Mouse (Mus musculus): ENCODE measurements around the gene Rangrf.
"Not testable (repeated sequence)": the region's sequence is repeated elsewhere in the genome, so short reads cannot be mapped to it uniquely, and the experiment has no call there.

Rangrf gene

GRCm38 (mm10) chr11:68975085-68975484 lies at the start of gene Rangrf:
TSS of gene Rangrf (minus strand) at chr11:68975185.
- Histone ChIP-seq H3K36me3 (ENCODE audit: insufficient read depth, low read length) (peaks cover 21% of the 10 kb centered on the region), H3K27me3 (ENCODE audit: insufficient read depth, low read length) (peaks cover 2% of the 10 kb centered on the region), H3K4me3 (replicated peaks; ENCODE audit: low read length) (peak within 1 kb of the TSS; percentile 78), H3K9me3 (ENCODE audit: low read length) (no peaks in the 10 kb centered on the region), H3K4me1 (replicated peaks; ENCODE audit: low read depth, low read length) (peaks cover 43% of the 10 kb centered on the region)
- TF ChIP-seq NANOG (IDR thresholded peaks at IDR 0.05; ENCODE audit: borderline replicate concordance, low read length) (no peak), POU5F1 (IDR thresholded peaks at IDR 0.05; ENCODE audit: borderline replicate concordance, low read length) (no peak), CTCF (conservative IDR thresholded peaks at IDR 0.05; ENCODE audit: low read length) (no peak)

- H3K36me3 ChIP-seq (ENCODE audit: insufficient read depth, low read length) = peaks cover 70% of the 10 kb centered on the region
- no peaks in the 10 kb centered on the region for H3K9me3 ChIP-seq (ENCODE audit: low read length)
- H3K27me3 ChIP-seq (ENCODE audit: insufficient read depth, low read length) = no peaks in the 10 kb centered on the region
- no peak for TF ChIP-seq POU5F1 (IDR thresholded peaks at IDR 0.05; ENCODE audit: borderline replicate concordance, low read length)
- no peak for TF ChIP-seq CTCF (conservative IDR thresholded peaks at IDR 0.05; ENCODE audit: low read length)
- no peak for TF ChIP-seq NANOG (IDR thresholded peaks at IDR 0.05; ENCODE audit: borderline replicate concordance, low read length)
- H3K4me3 ChIP-seq (replicated peaks; ENCODE audit: low read length) = no peak overlapping the region
- peaks cover 66% of the 10 kb centered on the region for H3K4me1 ChIP-seq (replicated peaks; ENCODE audit: low read depth, low read length)
Measured at GRCm38 (mm10) chr11:69020691-69021090, 45.7 kb upstream of the Rangrf start.

- Histone ChIP-seq H3K4me3 (replicated peaks; ENCODE audit: low read length) (peak overlapping the region; percentile 89), H3K4me1 (replicated peaks; ENCODE audit: low read depth, low read length) (peaks cover 59% of the 10 kb centered on the region), H3K36me3 (ENCODE audit: insufficient read depth, low read length) (peaks cover 31% of the 10 kb centered on the region), H3K9me3 (ENCODE audit: low read length) (no peaks in the 10 kb centered on the region), H3K27me3 (ENCODE audit: insufficient read depth, low read length) (no peaks in the 10 kb centered on the region)
- TF ChIP-seq CTCF (conservative IDR thresholded peaks at IDR 0.05; ENCODE audit: low read length) (no peak), NANOG (IDR thresholded peaks at IDR 0.05; ENCODE audit: borderline replicate concordance, low read length) (no peak)
Measured at GRCm38 (mm10) chr11:69016755-69017154, 41.8 kb upstream of the Rangrf start.

- H3K4me3 ChIP-seq (replicated peaks; ENCODE audit: low read length) = peak within 1 kb of the TSS; percentile 89
Measured at GRCm38 (mm10) chr11:69015644-69016441, 40.9 kb upstream of the Rangrf start, which contains the start of gene Ctc1. TSS of gene Ctc1 (plus strand) at chr11:69015911.

GRCm38 (mm10) chr11:69012071-69012601 lies 37.2 kb upstream of the Rangrf start:
- Histone ChIP-seq H3K9me3 (ENCODE audit: low read length) (no peaks in the 10 kb centered on the region), H3K36me3 (ENCODE audit: insufficient read depth, low read length) (peaks cover 3% of the 10 kb centered on the region), H3K4me1 (replicated peaks; ENCODE audit: low read depth, low read length) (peaks cover 50% of the 10 kb centered on the region), H3K27me3 (ENCODE audit: insufficient read depth, low read length) (no peaks in the 10 kb centered on the region), H3K4me3 (replicated peaks; ENCODE audit: low read length) (peak overlapping the region; percentile 79)
- TF ChIP-seq POU5F1 (IDR thresholded peaks at IDR 0.05; ENCODE audit: borderline replicate concordance, low read length) (no peak), CTCF (conservative IDR thresholded peaks at IDR 0.05; ENCODE audit: low read length) (no peak), NANOG (IDR thresholded peaks at IDR 0.05; ENCODE audit: borderline replicate concordance, low read length) (no peak)

More at GRCm38 (mm10) chr11:69015644-69016441, 40.9 kb upstream of the Rangrf start, which contains the start of gene Ctc1:
- H3K4me1 ChIP-seq (replicated peaks; ENCODE audit: low read depth, low read length) = peaks cover 62% of the 10 kb centered on the region
- H3K27me3 ChIP-seq (ENCODE audit: insufficient read depth, low read length) = no peaks in the 10 kb centered on the region
- H3K9me3 ChIP-seq (ENCODE audit: low read length) = no peaks in the 10 kb centered on the region
- no peak for TF ChIP-seq NANOG (IDR thresholded peaks at IDR 0.05; ENCODE audit: borderline replicate concordance, low read length)
- peak; percentile 17; the same call in 1 of the 2 replicates for TF ChIP-seq CTCF (conservative IDR thresholded peaks at IDR 0.05; ENCODE audit: low read length)
- H3K36me3 ChIP-seq (ENCODE audit: insufficient read depth, low read length) = peaks cover 22% of the 10 kb centered on the region

GRCm38 (mm10) chr11:69011445-69011844 lies 36.5 kb upstream of the Rangrf start:
- H3K9me3 ChIP-seq (ENCODE audit: low read length); H3K27me3 ChIP-seq (ENCODE audit: insufficient read depth, low read length); H3K36me3 ChIP-seq (ENCODE audit: insufficient read depth, low read length): not testable (repeated sequence)
- H3K4me1 ChIP-seq (replicated peaks; ENCODE audit: low read depth, low read length) = peaks cover 51% of the 10 kb centered on the region
- H3K4me3 ChIP-seq (replicated peaks; ENCODE audit: low read length) = peak overlapping the region; percentile 79

- H3K4me1 ChIP-seq (replicated peaks; ENCODE audit: low read depth, low read length) = peaks cover 58% of the 10 kb centered on the region
- H3K27me3 ChIP-seq (ENCODE audit: insufficient read depth, low read length) = no peaks in the 10 kb centered on the region
- H3K36me3 ChIP-seq (ENCODE audit: insufficient read depth, low read length) = peaks cover 17% of the 10 kb centered on the region
- peak overlapping the region; percentile 79 for H3K4me3 ChIP-seq (replicated peaks; ENCODE audit: low read length)
- H3K9me3 ChIP-seq (ENCODE audit: low read length) = no peaks in the 10 kb centered on the region
- TF ChIP-seq NANOG (IDR thresholded peaks at IDR 0.05; ENCODE audit: borderline replicate concordance, low read length) = no peak
- TF ChIP-seq POU5F1 (IDR thresholded peaks at IDR 0.05; ENCODE audit: borderline replicate concordance, low read length) = no peak
- TF ChIP-seq CTCF (conservative IDR thresholded peaks at IDR 0.05; ENCODE audit: low read length) = no peak
Measured at GRCm38 (mm10) chr11:69010400-69011323, 35.7 kb upstream of the Rangrf start.

- H3K9me3 ChIP-seq (ENCODE audit: low read length) = no peaks in the 10 kb centered on the region
- TF ChIP-seq POU5F1 (IDR thresholded peaks at IDR 0.05; ENCODE audit: borderline replicate concordance, low read length) = no peak
- TF ChIP-seq NANOG (IDR thresholded peaks at IDR 0.05; ENCODE audit: borderline replicate concordance, low read length) = no peak
- no peak for TF ChIP-seq CTCF (conservative IDR thresholded peaks at IDR 0.05; ENCODE audit: low read length)
- H3K4me3 ChIP-seq (replicated peaks; ENCODE audit: low read length) = no peak overlapping the region
- H3K27me3 ChIP-seq (ENCODE audit: insufficient read depth, low read length) = no peaks in the 10 kb centered on the region
- peaks cover 61% of the 10 kb centered on the region for H3K4me1 ChIP-seq (replicated peaks; ENCODE audit: low read depth, low read length)
- H3K36me3 ChIP-seq (ENCODE audit: insufficient read depth, low read length) = peaks cover 29% of the 10 kb centered on the region
Measured at GRCm38 (mm10) chr11:69009508-69009907, 34.5 kb upstream of the Rangrf start.

All from E14TG2a.4 (cell line).